13 mouse cellular contexts compared by ENCODE assay signal in the genomic region with DNA sequence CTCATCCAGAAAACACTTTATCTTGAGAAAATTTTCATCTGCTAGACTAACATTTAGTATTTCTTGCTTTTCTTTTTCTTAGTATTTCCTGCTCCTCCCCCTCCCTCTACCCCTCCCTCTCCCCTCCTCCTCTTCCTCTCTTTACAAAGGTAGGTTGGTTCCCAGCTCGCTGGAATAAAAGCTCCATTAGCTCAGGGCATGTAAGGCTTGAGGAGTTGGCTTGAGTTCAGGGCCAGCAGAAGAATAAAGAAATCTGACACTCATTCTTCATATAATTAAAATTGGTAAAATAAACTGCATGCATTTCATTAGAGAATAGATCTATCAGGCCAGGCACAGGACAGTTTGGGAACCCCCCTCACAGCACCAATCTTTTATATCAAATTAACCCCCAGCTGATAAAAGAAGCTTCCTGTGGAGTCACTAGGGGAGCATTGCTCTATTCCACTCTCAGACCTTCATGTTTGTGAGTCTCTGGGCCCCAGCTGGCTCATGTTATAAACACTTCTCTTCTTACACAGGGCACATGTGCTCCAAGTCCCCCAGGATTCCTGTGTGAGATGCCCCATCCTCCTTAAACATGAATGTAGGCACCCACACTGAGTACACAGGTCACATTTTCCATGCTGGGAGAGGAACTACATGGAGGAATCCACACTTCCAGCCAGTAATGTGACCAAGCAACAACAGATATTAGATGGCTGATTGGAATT. TPM values are rescaled to one million over a fixed set of nuclear protein-coding genes. Genes with fewer than 3 reads are reported as not detected.
A peak's percentile ranks its signal among the peaks of the same experiment; 100 is the strongest.
DNase-seq lines count a peak whose midpoint lies in the region; ATAC-seq lines count a peak whose summit lies in the region.
"Had no signal": no experiment of that assay in that cellular context is flagged by ENCODE, and none has a peak within 500 bp of the region (broad histone marks: within the 10 kb centered on the region; RNA-seq: fewer than 3 reads in every experiment).

No protein-coding gene starts in this region.

- WGBS in forebrain, embryonic 14.5 days: 0% methylated on average over 1 of the region's 1 CpGs
- WGBS in forebrain, embryonic 10.5 days: 26% methylated on average over 1 of the region's 1 CpGs
- WGBS in lung, embryonic 15.5 days: 8% methylated on average over 1 of the region's 1 CpGs
- 18% methylated on average over 1 of the region's 1 CpGs for WGBS in embryonic facial prominence, embryonic 13.5 days
- 0% methylated on average over 1 of the region's 1 CpGs for WGBS in forebrain, embryonic 16.5 days

- H3K4me2 ChIP-seq in forebrain, embryonic 14.5 days (ENCODE audit: low read length): no peak overlapping the region
- H3K4me2 ChIP-seq in lung, embryonic 15.5 days: no peak overlapping the region
- no peak overlapping the region for H3K4me2 ChIP-seq in embryonic facial prominence, embryonic 13.5 days
- no peak overlapping the region for H3K4me2 ChIP-seq in forebrain, embryonic 16.5 days (ENCODE audit: low read length)
- H3K4me2 ChIP-seq: kidney, embryonic 15.5 days; liver, embryonic 15.5 days had no signal

- peak overlapping the region; percentile 79 for H3K27ac ChIP-seq in forebrain, embryonic 14.5 days (ENCODE audit: low read depth, low read length)
- H3K27ac ChIP-seq in forebrain, embryonic 10.5 days: no peak overlapping the region
- peak overlapping the region; percentile 24; the same call in 1 of the 2 replicates for H3K27ac ChIP-seq in lung, embryonic 15.5 days
- peak overlapping the region; percentile 33; the same call in 1 of the 2 replicates for H3K27ac ChIP-seq in embryonic facial prominence, embryonic 13.5 days
- peak overlapping the region; percentile 80 for H3K27ac ChIP-seq in forebrain, embryonic 16.5 days (ENCODE audit: low read length)
- H3K27ac ChIP-seq: kidney, embryonic 15.5 days; liver, embryonic 15.5 days had no signal

- no peak overlapping the region for H3K4me3 ChIP-seq in forebrain, embryonic 14.5 days (ENCODE audit: low read depth, low read length)
- H3K4me3 ChIP-seq in forebrain, embryonic 10.5 days: no peak overlapping the region
- H3K4me3 ChIP-seq in lung, embryonic 15.5 days: no peak overlapping the region
- H3K4me3 ChIP-seq in embryonic facial prominence, embryonic 13.5 days: no peak overlapping the region
- H3K4me3 ChIP-seq in forebrain, embryonic 16.5 days (replicated peaks; ENCODE audit: low read length): no peak overlapping the region
- H3K4me3 ChIP-seq: kidney, embryonic 15.5 days; liver, embryonic 15.5 days had no signal

- no peaks in the 10 kb centered on the region for H3K27me3 ChIP-seq in forebrain, embryonic 14.5 days (replicated peaks; ENCODE audit: control insufficient read depth, insufficient read depth, low read length)
- H3K27me3 ChIP-seq in forebrain, embryonic 10.5 days (ENCODE audit: poor library complexity, severe bottlenecking): no peaks in the 10 kb centered on the region
- H3K27me3 ChIP-seq in lung, embryonic 15.5 days: no peaks in the 10 kb centered on the region
- H3K27me3 ChIP-seq in embryonic facial prominence, embryonic 13.5 days: no peaks in the 10 kb centered on the region
- no peaks in the 10 kb centered on the region for H3K27me3 ChIP-seq in forebrain, embryonic 16.5 days (replicated peaks; ENCODE audit: control insufficient read depth, insufficient read depth, low read length)
- H3K27me3 ChIP-seq: kidney, embryonic 15.5 days; liver, embryonic 15.5 days had no signal

- H3K36me3 ChIP-seq in forebrain, embryonic 14.5 days (ENCODE audit: control insufficient read depth, insufficient read depth, low read length): no peaks in the 10 kb centered on the region
- H3K36me3 ChIP-seq in forebrain, embryonic 10.5 days (replicated peaks): no peaks in the 10 kb centered on the region
- no peaks in the 10 kb centered on the region for H3K36me3 ChIP-seq in lung, embryonic 15.5 days
- no peaks in the 10 kb centered on the region for H3K36me3 ChIP-seq in embryonic facial prominence, embryonic 13.5 days
- no peaks in the 10 kb centered on the region for H3K36me3 ChIP-seq in forebrain, embryonic 16.5 days (ENCODE audit: control insufficient read depth, insufficient read depth)
- H3K36me3 ChIP-seq: kidney, embryonic 15.5 days; liver, embryonic 15.5 days had no signal

- DNase-seq in forebrain, embryonic 14.5 days (ENCODE audit: low spot score): peak; percentile 63
- DNase-seq in forebrain, embryonic 10.5 days (ENCODE audit: extremely low spot score, low spot score): no peak
- DNase-seq in lung, postnatal 36 days: no peak
- DNase-seq in thymus, postnatal 14 days: no peak
- no peak for DNase-seq in embryo, embryonic 10 days (ENCODE audit: low spot score)
- DNase-seq: spleen, adult 18-20 months; thymus, postnatal 25 days had no signal

- peak; percentile 60 for ATAC-seq in forebrain, embryonic 14.5 days
- peak; percentile 41; the same call in 1 of the 2 replicates for ATAC-seq in lung, embryonic 15.5 days (ENCODE audit: borderline replicate concordance, extremely low read depth, low FRiP score, low TSS enrichment)
- ATAC-seq in embryonic facial prominence, embryonic 13.5 days (ENCODE audit: insufficient number of reproducible peaks, insufficient read depth, low FRiP score, low TSS enrichment, low read depth): no peak
- ATAC-seq in forebrain, embryonic 16.5 days: no peak; the same call in 1 of the 2 replicates
- ATAC-seq: inflammation-experienced regulatory T-cells, adult 6 months had no signal

- H3K9me3 ChIP-seq in forebrain, embryonic 14.5 days (replicated peaks; ENCODE audit: control insufficient read depth, low read length): no peaks in the 10 kb centered on the region
- no peaks in the 10 kb centered on the region for H3K9me3 ChIP-seq in forebrain, embryonic 10.5 days
- H3K9me3 ChIP-seq in lung, embryonic 15.5 days: no peaks in the 10 kb centered on the region
- H3K9me3 ChIP-seq in embryonic facial prominence, embryonic 13.5 days: no peaks in the 10 kb centered on the region
- H3K9me3 ChIP-seq in forebrain, embryonic 16.5 days (ENCODE audit: control insufficient read depth, low read length): no peaks in the 10 kb centered on the region
- H3K9me3 ChIP-seq: kidney, embryonic 15.5 days; liver, embryonic 15.5 days had no signal

- H3K4me1 ChIP-seq in forebrain, embryonic 14.5 days (ENCODE audit: control insufficient read depth, insufficient read depth, low read length): peaks cover 19% of the 10 kb centered on the region
- H3K4me1 ChIP-seq in forebrain, embryonic 10.5 days: peaks cover 8% of the 10 kb centered on the region
- H3K4me1 ChIP-seq in lung, embryonic 15.5 days: peaks cover 21% of the 10 kb centered on the region
- H3K4me1 ChIP-seq in embryonic facial prominence, embryonic 13.5 days: peaks cover 48% of the 10 kb centered on the region
- peaks cover 19% of the 10 kb centered on the region for H3K4me1 ChIP-seq in forebrain, embryonic 16.5 days (replicated peaks; ENCODE audit: control insufficient read depth, insufficient read depth, low read length)
- H3K4me1 ChIP-seq: liver, embryonic 15.5 days had no signal

- no peak overlapping the region for H3K9ac ChIP-seq in forebrain, embryonic 14.5 days (ENCODE audit: low read length)
- H3K9ac ChIP-seq in lung, embryonic 15.5 days: no peak overlapping the region
- no peak overlapping the region for H3K9ac ChIP-seq in embryonic facial prominence, embryonic 13.5 days
- H3K9ac ChIP-seq in forebrain, embryonic 16.5 days (replicated peaks; ENCODE audit: low read depth, low read length): no peak overlapping the region
- H3K9ac ChIP-seq: kidney, embryonic 15.5 days; liver, embryonic 15.5 days had no signal

RNA-seq across cellular contexts. Expression of gene Plxna2, which starts 29.9 kb away (rescaled TPM):
- 54.7 and 65.7 TPM in 2 replicates for polyA plus RNA-seq in forebrain, embryonic 14.5 days (2014; fragmentation: Nextera tagmentation; extraction: Ambion mirVana)
- 6.5 and 7.4 TPM in 2 replicates for polyA plus RNA-seq in forebrain, embryonic 10.5 days (2016; fragmentation: Nextera tagmentation; extraction: Ambion mirVana)
- 7.9 and 8.5 TPM in 2 replicates for polyA plus RNA-seq in lung, embryonic 15.5 days (2015; fragmentation: Nextera tagmentation; extraction: Ambion mirVana)
- 10.3 and 10.7 TPM in 2 replicates for polyA plus RNA-seq in embryonic facial prominence, embryonic 13.5 days (2015; fragmentation: Nextera tagmentation; extraction: Ambion mirVana)
- polyA plus RNA-seq in forebrain, embryonic 16.5 days (2015; fragmentation: Nextera tagmentation; extraction: Ambion mirVana): 76.0 and 80.3 TPM in 2 replicates

Comparison
In these comparisons a context has a peak if more than half of its experiments do, and no peak if none do; other contexts are left out.
1. ATAC-seq: peak in forebrain, embryonic 14.5 days (single experiment) and lung, embryonic 15.5 days (single experiment); none in embryonic facial prominence, embryonic 13.5 days (single experiment) and forebrain, embryonic 16.5 days (single experiment).